Comparison of ENCODE assay signal across 8 mouse cellular contexts in the genomic region with DNA sequence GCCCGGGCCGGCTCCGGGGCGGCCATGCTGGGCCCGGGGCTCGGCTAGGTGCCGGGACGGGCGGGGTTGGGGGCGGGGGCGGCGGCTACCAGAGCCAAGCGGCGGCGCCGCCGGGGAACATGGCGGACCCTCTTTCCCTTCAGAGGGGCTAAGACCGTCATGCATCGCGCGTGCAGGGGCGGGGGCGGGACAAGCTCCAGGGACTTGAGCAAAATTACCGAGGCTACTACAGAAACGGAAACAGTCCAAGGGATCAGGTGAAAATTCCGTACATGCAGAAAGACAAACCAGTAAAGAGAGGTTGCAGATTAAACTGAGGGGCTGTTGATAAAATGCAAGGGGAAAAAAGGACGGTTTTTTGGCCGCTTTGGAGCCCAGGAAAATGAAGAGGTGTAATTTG. TPM values are rescaled to one million over a fixed set of nuclear protein-coding genes. Genes with fewer than 3 reads are reported as not detected.
DNase-seq lines count a peak whose midpoint lies in the region; ATAC-seq and TF ChIP-seq lines count a peak whose summit lies in the region.

A gene (minus strand): TSS at position 159 of the 400 bp plus-strand sequence.

- peak within 1 kb of the TSS; percentile 72 for H3K4me3 ChIP-seq in intestine, postnatal 0 days (ENCODE audit: low read depth, low read length)
- H3K4me3 ChIP-seq in limb, embryonic 11.5 days (ENCODE audit: low read depth, low read length) = peak within 1 kb of the TSS; percentile 96
- peak within 1 kb of the TSS; percentile 90 for H3K4me3 ChIP-seq in midbrain, embryonic 14.5 days (replicated peaks; ENCODE audit: low read depth, low read length)

- peak; percentile 85 for DNase-seq in kidney, adult 18-20 months
- DNase-seq in kidney, adult 11 months = no peak
- DNase-seq in embryo, embryonic 11.5 days (ENCODE audit: low read depth, low spot score) = peak; percentile 88
- peak in 1 of 2 experiments; percentile 73 for DNase-seq in gastrocnemius, postnatal 36 days
- peak; percentile 88 for DNase-seq in limb, embryonic 11.5 days (ENCODE audit: low spot score)
- peak; percentile 95 for DNase-seq in midbrain, embryonic 14.5 days
- peak; percentile 72 to 73 for DNase-seq in spleen, adult 18-20 months

- no peaks in the 10 kb centered on the region for H3K9me3 ChIP-seq in intestine, postnatal 0 days (ENCODE audit: control insufficient read depth)
- H3K9me3 ChIP-seq in limb, embryonic 11.5 days (ENCODE audit: control insufficient read depth, low read length) = no peaks in the 10 kb centered on the region
- no peaks in the 10 kb centered on the region for H3K9me3 ChIP-seq in midbrain, embryonic 14.5 days (ENCODE audit: control insufficient read depth, low read length)

- under 1% methylated on average over 29 of the region's 29 CpGs for WGBS in intestine, postnatal 0 days
- WGBS in limb, embryonic 11.5 days = under 1% methylated on average over 24 of the region's 29 CpGs
- WGBS in midbrain, embryonic 14.5 days = under 1% methylated on average over 28 of the region's 29 CpGs

- no peaks in the 10 kb centered on the region for H3K4me1 ChIP-seq in intestine, postnatal 0 days (replicated peaks; ENCODE audit: control insufficient read depth, insufficient read depth, low read length)
- H3K4me1 ChIP-seq in limb, embryonic 11.5 days (ENCODE audit: control insufficient read depth, insufficient read depth, low read length) = no peaks in the 10 kb centered on the region
- peaks cover 11% of the 10 kb centered on the region for H3K4me1 ChIP-seq in midbrain, embryonic 14.5 days (ENCODE audit: control insufficient read depth, insufficient read depth, low read length)

- peaks cover 11% of the 10 kb centered on the region for H3K36me3 ChIP-seq in intestine, postnatal 0 days (ENCODE audit: control insufficient read depth, insufficient read depth)
- no peaks in the 10 kb centered on the region; the same call in 1 of the 2 replicates for H3K36me3 ChIP-seq in limb, embryonic 11.5 days (ENCODE audit: control insufficient read depth, insufficient read depth, low read length)
- H3K36me3 ChIP-seq in midbrain, embryonic 14.5 days (ENCODE audit: control insufficient read depth, insufficient read depth, low read length) = peaks cover 23% of the 10 kb centered on the region

- intact Hi-C loops in gastrocnemius, postnatal 36 days (cut with DNase I) = no loop called here

- no peak for TF ChIP-seq CTCF in intestine, postnatal 0 days (IDR thresholded peaks at IDR 0.05; ENCODE audit: low read depth)

- peak within 1 kb of the TSS; percentile 92 for H3K9ac ChIP-seq in intestine, postnatal 0 days (ENCODE audit: low read depth, low read length)
- H3K9ac ChIP-seq in limb, embryonic 11.5 days (ENCODE audit: low read length) = peak within 1 kb of the TSS; percentile 96
- H3K9ac ChIP-seq in midbrain, embryonic 14.5 days (replicated peaks; ENCODE audit: low read length) = peak within 1 kb of the TSS; percentile 95

- H3K27ac ChIP-seq in intestine, postnatal 0 days (ENCODE audit: low read depth, low read length) = peak within 1 kb of the TSS; percentile 99
- H3K27ac ChIP-seq in limb, embryonic 11.5 days (replicated peaks; ENCODE audit: low read depth, low read length) = peak within 1 kb of the TSS; percentile 99
- peak within 1 kb of the TSS; percentile 97 for H3K27ac ChIP-seq in midbrain, embryonic 14.5 days (replicated peaks; ENCODE audit: low read depth, low read length)

- H3K27me3 ChIP-seq in intestine, postnatal 0 days (replicated peaks; ENCODE audit: control insufficient read depth, insufficient read depth, low read length) = no peaks in the 10 kb centered on the region
- no peaks in the 10 kb centered on the region for H3K27me3 ChIP-seq in limb, embryonic 11.5 days (ENCODE audit: control insufficient read depth, insufficient read depth, low read length)
- no peaks in the 10 kb centered on the region for H3K27me3 ChIP-seq in midbrain, embryonic 14.5 days (ENCODE audit: control insufficient read depth, insufficient read depth, low read length)

- peak; percentile 78 for ATAC-seq in intestine, postnatal 0 days
- peak; percentile 92 for ATAC-seq in limb, embryonic 11.5 days (ENCODE audit: insufficient number of reproducible peaks, low FRiP score, low TSS enrichment, low read depth)
- ATAC-seq in midbrain, embryonic 14.5 days (ENCODE audit: low FRiP score, low TSS enrichment) = peak; percentile 94

- peak within 1 kb of the TSS; percentile 63 for H3K4me2 ChIP-seq in intestine, postnatal 0 days (replicated peaks; ENCODE audit: low read depth)
- peak within 1 kb of the TSS; percentile 44 for H3K4me2 ChIP-seq in limb, embryonic 11.5 days (ENCODE audit: low read depth, severe bottlenecking)
- peak within 1 kb of the TSS; percentile 71 for H3K4me2 ChIP-seq in midbrain, embryonic 14.5 days (ENCODE audit: low read length)

RNA-seq across cellular contexts. Expression of the gene that starts here (rescaled TPM):
- total RNA-seq in gastrocnemius, postnatal 36 days (2021) = 100 to 1,000 TPM; 158 to 159 TPM
- 24.2 and 24.4 TPM in 2 replicates for polyA plus RNA-seq in intestine, postnatal 0 days (2015; fragmentation: Nextera tagmentation; extraction: Ambion mirVana)
- 55.8 and 56.9 TPM in 2 replicates for polyA plus RNA-seq in limb, embryonic 11.5 days (2014; fragmentation: Nextera tagmentation; extraction: Ambion mirVana)
- 119 and 122 TPM in 2 replicates for polyA plus RNA-seq in midbrain, embryonic 14.5 days (2014; fragmentation: Nextera tagmentation; extraction: Ambion mirVana)
